In the genomic region with DNA sequence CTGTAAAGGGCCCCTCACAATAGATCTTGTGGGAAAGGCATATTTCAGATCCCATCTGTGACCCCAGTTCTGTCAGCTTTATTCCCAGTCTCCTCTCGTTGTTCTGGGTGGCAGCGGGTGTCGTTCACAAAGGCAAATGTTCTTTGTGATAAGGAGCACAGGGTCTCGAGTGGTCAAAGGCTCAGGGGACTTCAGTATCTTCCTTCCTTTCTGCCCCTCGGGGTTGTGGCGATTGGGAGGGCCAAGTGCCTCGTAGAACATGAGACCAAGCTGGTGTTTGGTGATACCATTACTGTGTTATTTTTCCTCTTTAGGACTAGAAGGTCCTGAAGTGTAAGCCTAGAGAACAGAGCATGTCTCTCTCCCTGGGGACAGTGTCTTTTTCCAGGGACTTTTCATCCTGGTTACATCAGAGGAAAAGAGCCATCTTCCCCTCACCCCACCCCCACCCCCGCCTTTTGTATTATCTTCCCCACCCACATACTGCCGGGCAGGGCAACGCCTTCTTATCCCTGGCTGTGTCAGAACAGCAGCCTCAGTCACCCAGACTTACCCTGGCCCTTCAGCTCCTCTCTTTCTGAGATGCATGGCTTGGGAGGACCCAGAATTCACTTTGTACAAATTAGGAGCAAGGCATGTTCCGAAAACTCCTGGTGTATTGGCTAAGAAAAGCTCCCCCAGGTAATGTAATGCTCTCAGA, we compare ENCODE assay signal across 16 mouse cellular contexts.
DNase-seq lines count a peak whose midpoint lies in the region; ATAC-seq and TF ChIP-seq lines count a peak whose summit lies in the region.
"Had no signal": no experiment of that assay in that cellular context is flagged by ENCODE, and none has a peak within 500 bp of the region (broad histone marks: within the 10 kb centered on the region; RNA-seq: fewer than 3 reads in every experiment).

No protein-coding gene starts in this region.

- peaks cover 100% of the 10 kb centered on the region for H3K36me3 ChIP-seq in forebrain, embryonic 10.5 days (replicated peaks)
- H3K36me3 ChIP-seq in forebrain, embryonic 11.5 days (ENCODE audit: control insufficient read depth, insufficient read depth, low read length) = peaks cover 17% of the 10 kb centered on the region
- peaks cover 68% of the 10 kb centered on the region for H3K36me3 ChIP-seq in E14TG2a.4 (ENCODE audit: insufficient read depth, low read length)
- peaks cover 92% of the 10 kb centered on the region for H3K36me3 ChIP-seq in liver, embryonic 13.5 days

- no peak for DNase-seq in forebrain, embryonic 10.5 days (ENCODE audit: extremely low spot score, low spot score)
- DNase-seq in forebrain, embryonic 11.5 days (ENCODE audit: low spot score) = no peak
- DNase-seq in ZHBTc4 (ENCODE audit: low read depth, low spot score) = peak; percentile 58
- peak; percentile 62 for DNase-seq in liver, embryonic 13.5 days
- DNase-seq in layer of hippocampus, postnatal 25 days (ENCODE audit: extremely low spot score in 1 of 2, low spot score in 1 of 2) = no peak
- no peak for DNase-seq in cerebellum, postnatal 36 days
- DNase-seq in layer of hippocampus, postnatal 10 days (ENCODE audit: low spot score in 2 of 2) = no peak
- DNase-seq: cerebellum, adult 2 months; heart, adult 11 months; kidney, postnatal 14 days; thymus, postnatal 14 days had no signal

- peaks cover 3% of the 10 kb centered on the region; the same call in 1 of the 2 replicates for H3K9me3 ChIP-seq in forebrain, embryonic 10.5 days
- H3K9me3 ChIP-seq in forebrain, embryonic 11.5 days (ENCODE audit: control insufficient read depth, low read length) = no peaks in the 10 kb centered on the region
- H3K9me3 ChIP-seq in E14TG2a.4 (ENCODE audit: low read length) = no peaks in the 10 kb centered on the region
- H3K9me3 ChIP-seq in liver, embryonic 13.5 days (replicated peaks) = no peaks in the 10 kb centered on the region
- H3K9me3 ChIP-seq: limb, embryonic 10.5 days; lung, embryonic 15.5 days had no signal

- no peak overlapping the region for H3K9ac ChIP-seq in forebrain, embryonic 11.5 days (ENCODE audit: low read length)
- H3K9ac ChIP-seq in liver, embryonic 13.5 days = peak overlapping the region; percentile 81
- H3K9ac ChIP-seq: lung, embryonic 15.5 days had no signal

- no peak overlapping the region for H3K4me2 ChIP-seq in forebrain, embryonic 11.5 days (ENCODE audit: low read depth, low read length, severe bottlenecking)
- peak overlapping the region; percentile 87 for H3K4me2 ChIP-seq in liver, embryonic 13.5 days
- H3K4me2 ChIP-seq: lung, embryonic 15.5 days; midbrain, embryonic 11.5 days had no signal

- no peak overlapping the region; the same call in 1 of the 2 replicates for H3K4me3 ChIP-seq in forebrain, embryonic 10.5 days
- no peak overlapping the region for H3K4me3 ChIP-seq in forebrain, embryonic 11.5 days (ENCODE audit: low read depth, low read length)
- H3K4me3 ChIP-seq in E14TG2a.4 (replicated peaks; ENCODE audit: low read length) = peak overlapping the region; percentile 50
- peak overlapping the region; percentile 60 for H3K4me3 ChIP-seq in liver, embryonic 13.5 days (replicated peaks)
- H3K4me3 ChIP-seq: limb, embryonic 10.5 days; lung, embryonic 15.5 days had no signal

- no peaks in the 10 kb centered on the region for H3K27me3 ChIP-seq in forebrain, embryonic 10.5 days (ENCODE audit: poor library complexity, severe bottlenecking)
- H3K27me3 ChIP-seq in forebrain, embryonic 11.5 days (ENCODE audit: control insufficient read depth, insufficient read depth, low read length) = no peaks in the 10 kb centered on the region
- no peaks in the 10 kb centered on the region for H3K27me3 ChIP-seq in E14TG2a.4 (ENCODE audit: insufficient read depth, low read length)
- no peaks in the 10 kb centered on the region for H3K27me3 ChIP-seq in liver, embryonic 13.5 days
- H3K27me3 ChIP-seq: lung, embryonic 15.5 days had no signal

- WGBS in forebrain, embryonic 10.5 days = 69% methylated on average over 11 of the region's 11 CpGs
- 63% methylated on average over 11 of the region's 11 CpGs for WGBS in forebrain, embryonic 11.5 days
- 12% methylated on average over 11 of the region's 11 CpGs for WGBS in liver, embryonic 13.5 days (ENCODE audit: insufficient replicate concordance)

- ATAC-seq in forebrain, embryonic 11.5 days (replicated peaks; ENCODE audit: low FRiP score) = no peak
- ATAC-seq in liver, embryonic 13.5 days (ENCODE audit: low read depth) = peak; percentile 88
- ATAC-seq: intestine, postnatal 0 days had no signal

- no peak for TF ChIP-seq CTCF in E14TG2a.4 (conservative IDR thresholded peaks at IDR 0.05; ENCODE audit: low read length)

- H3K27ac ChIP-seq in forebrain, embryonic 10.5 days = peak overlapping the region; percentile 35; the same call in 1 of the 2 replicates
- no peak overlapping the region for H3K27ac ChIP-seq in forebrain, embryonic 11.5 days (ENCODE audit: low read depth, low read length)
- H3K27ac ChIP-seq in liver, embryonic 13.5 days = peak overlapping the region; percentile 96
- H3K27ac ChIP-seq: limb, embryonic 10.5 days; lung, embryonic 15.5 days had no signal

- no peaks in the 10 kb centered on the region for H3K4me1 ChIP-seq in forebrain, embryonic 10.5 days
- H3K4me1 ChIP-seq in forebrain, embryonic 11.5 days (replicated peaks; ENCODE audit: control insufficient read depth, insufficient read depth, low read length) = no peaks in the 10 kb centered on the region
- H3K4me1 ChIP-seq in E14TG2a.4 (replicated peaks; ENCODE audit: low read depth, low read length) = peaks cover 91% of the 10 kb centered on the region
- peaks cover 64% of the 10 kb centered on the region for H3K4me1 ChIP-seq in liver, embryonic 13.5 days (replicated peaks)
- H3K4me1 ChIP-seq: limb, embryonic 10.5 days; lung, embryonic 15.5 days had no signal

Comparison
In these comparisons a context has a peak if more than half of its experiments do, and no peak if none do; other contexts are left out.
1. DNase-seq: peak in ZHBTc4 (single experiment) and liver, embryonic 13.5 days (single experiment); none in forebrain, embryonic 10.5 days (single experiment), forebrain, embryonic 11.5 days (single experiment), layer of hippocampus, postnatal 25 days (0 of 2), cerebellum, postnatal 36 days (0 of 2) and layer of hippocampus, postnatal 10 days (0 of 2).
2. H3K4me3 ChIP-seq: peak in E14TG2a.4 (single experiment) and liver, embryonic 13.5 days (single experiment); none in forebrain, embryonic 10.5 days (single experiment) and forebrain, embryonic 11.5 days (single experiment).